Mouse (Mus musculus): ENCODE data around the gene Gm20388. TPM values are rescaled to one million over a fixed set of nuclear protein-coding genes. Genes with fewer than 3 reads are reported as not detected.

Gene Gm20388
- polyA plus RNA-seq, 1 experiment = 28.1 TPM

GRCm38 (mm10) chr8:122357202-122357601 is 2446.6 kb downstream of the Gm20388 start:
- Histone ChIP-seq H3K4me1 (ENCODE audit: control insufficient read depth, insufficient read depth, low read length) (peaks cover under 1% of the 10 kb centered on the region), H3K36me3 (ENCODE audit: control insufficient read depth, insufficient read depth, low read length, poor library complexity, severe bottlenecking) (no peaks in the 10 kb centered on the region), H3K27ac (ENCODE audit: insufficient read depth, low read length) (no peak overlapping the region), H3K9ac (ENCODE audit: low read depth, poor library complexity, severe bottlenecking) (no peak overlapping the region), H3K9me3 (replicated peaks; ENCODE audit: control insufficient read depth, insufficient read depth, low read length, poor library complexity, severe bottlenecking) (no peaks in the 10 kb centered on the region), H3K4me3 (ENCODE audit: low read depth, low read length) (no peak overlapping the region), H3K27me3 (ENCODE audit: control insufficient read depth, insufficient read depth, low read length, poor library complexity, severe bottlenecking) (no peaks in the 10 kb centered on the region)
- TF ChIP-seq EP300 (IDR thresholded peaks at IDR 0.05; ENCODE audit: insufficient read depth, low read depth, low read length) (no peak), CTCF (IDR thresholded peaks at IDR 0.05; ENCODE audit: low read depth, low read length) (no peak), POLR2A (IDR thresholded peaks at IDR 0.05; ENCODE audit: insufficient read depth, low read length) (no peak)

DNA sequence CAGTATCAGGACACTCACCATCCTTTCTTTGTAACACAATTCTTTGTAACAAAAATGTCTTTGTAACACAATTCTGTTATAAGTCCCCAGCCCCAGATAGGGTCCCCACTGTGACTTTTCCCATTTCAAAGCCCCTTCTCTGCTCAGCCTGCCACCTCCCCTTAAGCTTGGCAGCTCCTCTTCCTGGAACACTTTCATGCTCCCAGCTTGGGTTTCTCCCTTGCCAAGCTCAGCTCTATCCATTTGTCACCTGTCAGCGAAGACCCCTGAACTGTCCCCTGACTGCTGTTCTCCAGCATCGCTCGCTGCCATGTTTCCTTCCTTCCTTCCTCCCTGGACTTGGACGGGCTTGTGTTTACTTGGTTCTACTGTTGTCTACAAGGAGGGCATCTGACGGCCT is 2447.0 kb downstream of the Gm20388 start:
- TF ChIP-seq POLR2A (IDR thresholded peaks at IDR 0.05; ENCODE audit: insufficient read depth, low read length) (no peak), EP300 (IDR thresholded peaks at IDR 0.05; ENCODE audit: insufficient read depth, low read depth, low read length) (no peak), CTCF (IDR thresholded peaks at IDR 0.05; ENCODE audit: low read depth, low read length) (no peak)
- no peak overlapping the region for H3K4me3 ChIP-seq (ENCODE audit: low read depth, low read length)
- H3K9ac ChIP-seq (ENCODE audit: low read depth, poor library complexity, severe bottlenecking) = no peak overlapping the region

GRCm38 (mm10) chr8:122359111-122359775 is 2448.6 kb downstream of the Gm20388 start:
- H3K9me3 ChIP-seq (replicated peaks; ENCODE audit: control insufficient read depth, insufficient read depth, low read length, poor library complexity, severe bottlenecking) = no peaks in the 10 kb centered on the region
- no peak overlapping the region for H3K27ac ChIP-seq (ENCODE audit: insufficient read depth, low read length)
- H3K4me1 ChIP-seq (ENCODE audit: control insufficient read depth, insufficient read depth, low read length) = no peaks in the 10 kb centered on the region
- no peaks in the 10 kb centered on the region for H3K27me3 ChIP-seq (ENCODE audit: control insufficient read depth, insufficient read depth, low read length, poor library complexity, severe bottlenecking)
- H3K4me3 ChIP-seq (ENCODE audit: low read depth, low read length) = no peak overlapping the region
- no peak for TF ChIP-seq EP300 (IDR thresholded peaks at IDR 0.05; ENCODE audit: insufficient read depth, low read depth, low read length)
- no peak for TF ChIP-seq POLR2A (IDR thresholded peaks at IDR 0.05; ENCODE audit: insufficient read depth, low read length)
- no peak for TF ChIP-seq CTCF (IDR thresholded peaks at IDR 0.05; ENCODE audit: low read depth, low read length)
- H3K9ac ChIP-seq (ENCODE audit: low read depth, poor library complexity, severe bottlenecking) = no peak overlapping the region
- H3K36me3 ChIP-seq (ENCODE audit: control insufficient read depth, insufficient read depth, low read length, poor library complexity, severe bottlenecking) = no peaks in the 10 kb centered on the region

More for the DNA sequence above, 2447.0 kb downstream of the Gm20388 start:
- Histone ChIP-seq H3K27ac (ENCODE audit: insufficient read depth, low read length) (no peak overlapping the region), H3K9me3 (replicated peaks; ENCODE audit: control insufficient read depth, insufficient read depth, low read length, poor library complexity, severe bottlenecking) (no peaks in the 10 kb centered on the region), H3K4me1 (ENCODE audit: control insufficient read depth, insufficient read depth, low read length) (no peaks in the 10 kb centered on the region), H3K36me3 (ENCODE audit: control insufficient read depth, insufficient read depth, low read length, poor library complexity, severe bottlenecking) (no peaks in the 10 kb centered on the region), H3K27me3 (ENCODE audit: control insufficient read depth, insufficient read depth, low read length, poor library complexity, severe bottlenecking) (no peaks in the 10 kb centered on the region)

DNA sequence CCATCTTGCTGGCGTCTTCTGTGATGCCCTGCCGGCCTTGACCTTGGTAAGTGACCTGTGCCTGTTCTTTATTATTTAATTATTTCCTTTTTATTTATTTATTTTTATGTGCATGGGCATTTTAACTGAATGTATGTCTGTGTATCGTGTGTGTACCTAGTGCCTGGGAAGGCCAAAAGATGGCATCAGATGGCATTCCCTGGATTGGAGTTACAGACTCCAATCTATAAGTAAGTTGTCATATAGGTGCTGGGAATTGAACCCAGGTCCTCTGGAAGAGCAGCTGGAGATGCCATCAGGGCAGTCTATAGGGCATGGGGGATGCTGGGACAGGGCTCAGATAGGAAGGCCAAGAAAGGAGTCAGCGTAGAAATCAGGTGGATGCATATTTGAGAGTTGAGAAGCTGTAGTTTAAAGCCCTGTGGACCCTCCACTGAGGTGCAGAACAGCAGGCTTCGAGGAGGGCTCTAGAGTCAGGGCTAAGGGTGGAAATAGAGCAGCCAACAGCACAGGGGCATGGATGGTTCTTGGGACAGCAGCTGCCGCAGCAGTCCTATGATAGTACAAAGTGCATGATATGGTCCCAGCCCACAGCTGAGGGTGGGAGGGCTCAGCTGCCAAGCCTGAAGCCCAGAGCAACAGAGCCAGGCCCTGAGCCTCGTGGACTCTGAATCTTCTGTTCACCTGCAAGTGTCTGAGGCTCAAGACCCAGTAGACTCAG is 2450.2 kb downstream of the Gm20388 start, which contains the start of gene Trhr2:
Gene Trhr2 (minus strand): TSS at position 51 of the 721 bp plus-strand sequence.
- Histone ChIP-seq H3K27me3 (ENCODE audit: control insufficient read depth, insufficient read depth, low read length, poor library complexity, severe bottlenecking) (no peaks in the 10 kb centered on the region), H3K9ac (ENCODE audit: low read depth, poor library complexity, severe bottlenecking) (no peak within 1 kb of the TSS), H3K4me3 (ENCODE audit: low read depth, low read length) (no peak within 1 kb of the TSS), H3K36me3 (ENCODE audit: control insufficient read depth, insufficient read depth, low read length, poor library complexity, severe bottlenecking) (no peaks in the 10 kb centered on the region), H3K4me1 (ENCODE audit: control insufficient read depth, insufficient read depth, low read length) (no peaks in the 10 kb centered on the region), H3K9me3 (replicated peaks; ENCODE audit: control insufficient read depth, insufficient read depth, low read length, poor library complexity, severe bottlenecking) (no peaks in the 10 kb centered on the region), H3K27ac (ENCODE audit: insufficient read depth, low read length) (no peak within 1 kb of the TSS)
- no peak for TF ChIP-seq EP300 (IDR thresholded peaks at IDR 0.05; ENCODE audit: insufficient read depth, low read depth, low read length)
- TF ChIP-seq CTCF (IDR thresholded peaks at IDR 0.05; ENCODE audit: low read depth, low read length) = no peak
- TF ChIP-seq POLR2A (IDR thresholded peaks at IDR 0.05; ENCODE audit: insufficient read depth, low read length) = no peak

- TF ChIP-seq CTCF (IDR thresholded peaks at IDR 0.05; ENCODE audit: low read depth, low read length) (no peak), POLR2A (IDR thresholded peaks at IDR 0.05; ENCODE audit: insufficient read depth, low read length) (no peak), EP300 (IDR thresholded peaks at IDR 0.05; ENCODE audit: insufficient read depth, low read depth, low read length) (no peak)
- no peaks in the 10 kb centered on the region for H3K9me3 ChIP-seq (replicated peaks; ENCODE audit: control insufficient read depth, insufficient read depth, low read length, poor library complexity, severe bottlenecking)
- H3K27ac ChIP-seq (ENCODE audit: insufficient read depth, low read length) = no peak overlapping the region
- no peaks in the 10 kb centered on the region for H3K27me3 ChIP-seq (ENCODE audit: control insufficient read depth, insufficient read depth, low read length, poor library complexity, severe bottlenecking)
- H3K36me3 ChIP-seq (ENCODE audit: control insufficient read depth, insufficient read depth, low read length, poor library complexity, severe bottlenecking) = no peaks in the 10 kb centered on the region
- no peak overlapping the region for H3K9ac ChIP-seq (ENCODE audit: low read depth, poor library complexity, severe bottlenecking)
- no peak overlapping the region for H3K4me3 ChIP-seq (ENCODE audit: low read depth, low read length)
- H3K4me1 ChIP-seq (ENCODE audit: control insufficient read depth, insufficient read depth, low read length) = no peaks in the 10 kb centered on the region
Observed at GRCm38 (mm10) chr8:122362271-122362670, 2451.6 kb downstream of the Gm20388 start.

GRCm38 (mm10) chr8:122362967-122363366 is 2452.3 kb downstream of the Gm20388 start:
- H3K27ac ChIP-seq (ENCODE audit: insufficient read depth, low read length) = no peak overlapping the region
- no peaks in the 10 kb centered on the region for H3K4me1 ChIP-seq (ENCODE audit: control insufficient read depth, insufficient read depth, low read length)
- H3K4me3 ChIP-seq (ENCODE audit: low read depth, low read length) = no peak overlapping the region
- TF ChIP-seq POLR2A (IDR thresholded peaks at IDR 0.05; ENCODE audit: insufficient read depth, low read length) (no peak), EP300 (IDR thresholded peaks at IDR 0.05; ENCODE audit: insufficient read depth, low read depth, low read length) (no peak)
- no peaks in the 10 kb centered on the region for H3K9me3 ChIP-seq (replicated peaks; ENCODE audit: control insufficient read depth, insufficient read depth, low read length, poor library complexity, severe bottlenecking)
- no peaks in the 10 kb centered on the region for H3K27me3 ChIP-seq (ENCODE audit: control insufficient read depth, insufficient read depth, low read length, poor library complexity, severe bottlenecking)
- H3K9ac ChIP-seq (ENCODE audit: low read depth, poor library complexity, severe bottlenecking) = no peak overlapping the region
- H3K36me3 ChIP-seq (ENCODE audit: control insufficient read depth, insufficient read depth, low read length, poor library complexity, severe bottlenecking) = no peaks in the 10 kb centered on the region

Data from ES-Bruce4 (cell line).